Mouse (Mus musculus) myocyte (in vitro differentiated cells): ENCODE measurements at regions not wholly inside any gene's neighbourhood (a gene's known extent, or its start where the extent isn't known, plus 50 kb on each side); places are given as distances from the start of the nearest gene placed in this dataset.

Source experiments
- POLR2A ChIP-seq: IDR thresholded peaks from one replicate; pipeline ENCODE4 v1.6.1; 2011; ENCODE audit warnings: low read depth, mild to moderate bottlenecking, control low read depth, moderate library complexity; ENCODE audit not compliant: insufficient read length
- POLR2AphosphoS2 ChIP-seq: IDR thresholded peaks from one replicate; pipeline ENCODE4 v1.6.1; 2011; ENCODE audit warnings: low read depth, control low read depth; ENCODE audit not compliant: insufficient read length

DNA sequence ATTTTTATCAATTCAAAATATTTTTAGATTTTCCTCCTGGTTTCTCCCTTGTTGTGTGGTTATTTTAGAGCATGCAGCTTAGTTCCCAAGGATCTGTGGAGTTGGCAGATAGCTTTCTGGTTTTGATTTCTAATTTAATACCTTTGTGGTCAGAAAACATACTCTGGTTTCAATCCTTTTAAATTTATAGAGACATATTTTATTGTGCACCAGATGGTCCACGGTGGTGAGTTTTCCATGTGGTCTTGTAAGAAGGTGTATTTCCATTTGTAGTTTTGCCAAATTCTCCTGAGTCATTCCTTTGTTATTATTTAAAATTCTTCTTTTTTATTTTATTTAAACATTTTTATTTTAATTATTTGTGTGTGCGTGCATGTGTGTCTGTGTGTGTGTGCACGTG is 154.5 kb downstream of the Lyplal1 start:
- TF ChIP-seq POLR2A (no peak), POLR2AphosphoS2 (no peak)
